Mouse (Mus musculus) midbrain, embryonic 16.5 days (tissue): ENCODE results near the gene Clca3a2. TPM values are rescaled to one million over a fixed set of nuclear protein-coding genes. Genes with fewer than 3 reads are reported as not detected.
"Not testable (repeated sequence)": the region's sequence is repeated elsewhere in the genome, so short reads cannot be mapped to it uniquely, and the experiment has no call there.

ENCODE experiments used
- ATAC-seq: fragments of 200-750 bp; cut with Nextera tagmentation; 2 replicates; pipeline ENCODE4 v1.8.0; 2017; ENCODE audit warnings: moderate TSS enrichment
- H3K27ac ChIP-seq: fragments of 300-500 bp; sonication (generic); 2 replicates; pipeline ENCODE4 v1.5.1; 2014; ENCODE audit warnings: mild to moderate bottlenecking, low read length, mixed read lengths
- H3K27me3 ChIP-seq: fragments of 300-500 bp; sonication (generic); 2 replicates; pipeline ENCODE4 v1.6.1; 2014; ENCODE audit warnings: low read depth, low read length, mixed read lengths; ENCODE audit not compliant: control insufficient read depth, insufficient read depth
- H3K36me3 ChIP-seq: fragments of 300-500 bp; sonication (generic); 2 replicates; pipeline ENCODE4 v1.6.1; 2014; ENCODE audit warnings: mild to moderate bottlenecking, low read length, moderate library complexity, mixed read lengths; ENCODE audit not compliant: control insufficient read depth, insufficient read depth
- H3K4me1 ChIP-seq: fragments of 300-500 bp; sonication (generic); 2 replicates; pipeline ENCODE4 v1.6.1; 2014; ENCODE audit warnings: mild to moderate bottlenecking, low read length, mixed read lengths; ENCODE audit not compliant: control insufficient read depth, insufficient read depth
- H3K4me2 ChIP-seq: fragments of 300-500 bp; sonication (generic); 2 replicates; pipeline ENCODE4 v1.6.1; 2014; ENCODE audit warnings: mild to moderate bottlenecking, low read length, mixed read lengths
- H3K4me3 ChIP-seq: fragments of 300-500 bp; sonication (generic); 2 replicates; pipeline ENCODE4 v1.5.1; 2014; ENCODE audit warnings: low read depth, mild to moderate bottlenecking, low read length, moderate library complexity, mixed read lengths
- H3K9ac ChIP-seq: fragments of 300-500 bp; sonication (generic); 2 replicates; pipeline ENCODE4 v1.6.1; 2014; ENCODE audit warnings: low read depth, low read length, mixed read lengths
- H3K9me3 ChIP-seq: fragments of 300-500 bp; sonication (generic); replicated peaks from 2 replicates; pipeline ENCODE4 v1.6.1; 2014; ENCODE audit warnings: mild to moderate bottlenecking, low read length, mixed read lengths; ENCODE audit not compliant: control insufficient read depth, poor library complexity, severe bottlenecking
- WGBS: fragments of 180-500 bp; shearing (Covaris S2); extraction: QIAGEN DNeasy Blood & Tissue Kit; methylation state at CpG from one replicate; pipeline ENCODE4 v1.1.7; 2014; 5-methylcytosine and 5-hydroxymethylcytosine counted together
- polyA plus RNA-seq: library from polyadenylated mRNA; unstranded; fragments of >200 nt; fragmentation: Nextera tagmentation; extraction: Ambion mirVana; gene quantifications from 2 replicates; pipeline ENCODE4 v1.2.1, GENCODE M21; 2015

Gene Clca3a2
- polyA plus RNA-seq: not detected in 2 replicates

GRCm38 (mm10) chr3:144819219-144819618 lies at the start of gene Clca3a2:
Gene Clca3a2 (minus strand): TSS chr3:144819494.
- H3K4me1 ChIP-seq, H3K9ac ChIP-seq, H3K9me3 ChIP-seq, H3K27me3 ChIP-seq, H3K4me2 ChIP-seq, H3K36me3 ChIP-seq, H3K27ac ChIP-seq, ATAC-seq, H3K4me3 ChIP-seq: not testable (repeated sequence)
- WGBS: 70% methylated on average over 6 of the region's 6 CpGs

- no peak overlapping the region for H3K4me2 ChIP-seq
- H3K9me3 ChIP-seq: no peaks in the 10 kb centered on the region
- H3K4me1 ChIP-seq: no peaks in the 10 kb centered on the region
- H3K4me3 ChIP-seq: no peak overlapping the region
- H3K27me3 ChIP-seq: no peaks in the 10 kb centered on the region
- no peak overlapping the region for H3K9ac ChIP-seq
- 80% methylated on average over 4 of the region's 4 CpGs for WGBS
- ATAC-seq: no peak
- H3K36me3 ChIP-seq: no peaks in the 10 kb centered on the region
- no peak overlapping the region for H3K27ac ChIP-seq
Observed at GRCm38 (mm10) chr3:144849584-144849983, 30.3 kb upstream of the Clca3a2 start.

- not testable (repeated sequence) for ATAC-seq, H3K27me3 ChIP-seq, H3K9ac ChIP-seq, H3K9me3 ChIP-seq, H3K27ac ChIP-seq, H3K4me3 ChIP-seq, H3K4me1 ChIP-seq, H3K36me3 ChIP-seq, H3K4me2 ChIP-seq
- WGBS: 89% methylated on average over 9 of the region's 9 CpGs
Observed at GRCm38 (mm10) chr3:144849014-144849556, 29.8 kb upstream of the Clca3a2 start, which contains the start of gene Clca3b. Gene Clca3b (minus strand): TSS chr3:144849357.

- WGBS: 86% methylated on average over 6 of the region's 6 CpGs
- Histone ChIP-seq H3K27ac (no peak overlapping the region), H3K4me1 (no peaks in the 10 kb centered on the region), H3K27me3 (no peaks in the 10 kb centered on the region), H3K9me3 (no peaks in the 10 kb centered on the region), H3K36me3 (no peaks in the 10 kb centered on the region), H3K4me3 (no peak overlapping the region), H3K9ac (no peak overlapping the region), H3K4me2 (no peak overlapping the region)
- no peak for ATAC-seq
Observed at GRCm38 (mm10) chr3:144827257-144827656, 8.0 kb upstream of the Clca3a2 start.

- H3K4me2 ChIP-seq: no peak overlapping the region
- H3K27ac ChIP-seq: no peak overlapping the region
- 15% methylated on average over 10 of the region's 10 CpGs for WGBS
- no peaks in the 10 kb centered on the region for H3K9me3 ChIP-seq
- H3K9ac ChIP-seq: no peak overlapping the region
- H3K4me3 ChIP-seq: no peak overlapping the region
- no peaks in the 10 kb centered on the region for H3K27me3 ChIP-seq
- peak; percentile 84 for ATAC-seq
- no peaks in the 10 kb centered on the region for H3K4me1 ChIP-seq
- no peaks in the 10 kb centered on the region for H3K36me3 ChIP-seq
Observed at GRCm38 (mm10) chr3:144825151-144825550, 5.9 kb upstream of the Clca3a2 start.

- Histone ChIP-seq H3K9ac (no peak overlapping the region), H3K27ac (no peak overlapping the region), H3K36me3 (no peaks in the 10 kb centered on the region), H3K4me3 (no peak overlapping the region), H3K9me3 (no peaks in the 10 kb centered on the region), H3K4me1 (no peaks in the 10 kb centered on the region), H3K27me3 (no peaks in the 10 kb centered on the region), H3K4me2 (no peak overlapping the region)
- 86% methylated on average over 5 of the region's 5 CpGs for WGBS
- ATAC-seq: no peak
Observed at GRCm38 (mm10) chr3:144823331-144823730, 4.0 kb upstream of the Clca3a2 start.

- no peak overlapping the region for H3K9ac ChIP-seq
- H3K27me3 ChIP-seq: no peaks in the 10 kb centered on the region
- no peaks in the 10 kb centered on the region for H3K4me1 ChIP-seq
- H3K27ac ChIP-seq: no peak overlapping the region
- H3K36me3 ChIP-seq: no peaks in the 10 kb centered on the region
- whole genome bisulfite sequencing: 82% methylated on average over 1 of the region's 1 CpGs
- no peak overlapping the region for H3K4me2 ChIP-seq
- no peak for ATAC-seq
- no peak overlapping the region for H3K4me3 ChIP-seq
- H3K9me3 ChIP-seq: no peaks in the 10 kb centered on the region
Observed at GRCm38 (mm10) chr3:144820632-144821031, 1.3 kb upstream of the Clca3a2 start.

GRCm38 (mm10) chr3:144813336-144813735 lies 6.0 kb downstream of the Clca3a2 start:
- not testable (repeated sequence) for H3K27ac ChIP-seq, H3K9me3 ChIP-seq, H3K4me2 ChIP-seq, H3K4me3 ChIP-seq, H3K9ac ChIP-seq, ATAC-seq, H3K36me3 ChIP-seq, H3K27me3 ChIP-seq, H3K4me1 ChIP-seq
- 93% methylated on average over 6 of the region's 6 CpGs for WGBS

- H3K27me3 ChIP-seq: no peaks in the 10 kb centered on the region
- no peak overlapping the region for H3K4me2 ChIP-seq
- no peak overlapping the region for H3K27ac ChIP-seq
- WGBS: 39% methylated on average over 3 of the region's 3 CpGs
- no peak overlapping the region for H3K9ac ChIP-seq
- H3K4me3 ChIP-seq: no peak overlapping the region
- no peaks in the 10 kb centered on the region for H3K4me1 ChIP-seq
- H3K36me3 ChIP-seq: no peaks in the 10 kb centered on the region
- ATAC-seq: no peak
- H3K9me3 ChIP-seq: no peaks in the 10 kb centered on the region
Observed at GRCm38 (mm10) chr3:144811821-144812220, 7.5 kb downstream of the Clca3a2 start.
